Mouse (Mus musculus): ENCODE results near the gene Fgg. TPM values are rescaled to one million over a fixed set of nuclear protein-coding genes. Genes with fewer than 3 reads are reported as not detected.

The Fgg gene
- polyA plus RNA-seq, 1 experiment from 2014 or later = not detected

DNA sequence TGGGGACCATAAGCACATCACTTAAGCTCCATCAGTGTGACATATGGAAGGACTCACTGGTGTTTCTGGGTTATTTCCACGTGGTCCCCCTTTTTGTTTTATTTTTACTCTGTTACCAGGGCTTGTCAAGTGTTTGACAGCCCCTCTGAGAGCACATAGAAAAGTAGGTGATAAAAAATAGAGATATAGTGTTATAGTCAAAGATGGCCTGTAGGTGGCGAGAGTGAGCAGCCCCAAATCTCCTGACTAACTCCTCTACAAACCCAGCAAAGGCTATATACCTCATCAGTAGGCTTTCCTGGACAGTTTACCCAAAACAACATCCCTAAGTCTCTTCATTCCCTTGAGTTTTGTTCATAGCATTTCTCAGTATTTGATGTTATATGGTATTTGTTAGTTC is 5.3 kb upstream of the Fgg start:
- in situ Hi-C loops (cut with MboI; ENCODE audit: low pct_unique_long_range_greater_than_20kb) = loop anchor here (5.0 kb wide), 1 partner anchor 50 kb away; no protein-coding TSS in a partner anchor
- peaks cover 40% of the 10 kb centered on the region for H3K27me3 ChIP-seq
- peak; percentile 83 for TF ChIP-seq CTCF (IDR thresholded peaks at IDR 0.05)
- DNase-seq (ENCODE audit: low read depth, low spot score) (no peak), ATAC-seq (peak; percentile 50)
- ChIA-PET POLR2A (no interaction called here), CTCF (interaction anchor here (0.6 to 1.8 kb wide), 5 partner anchors 8 to 52 kb away, joined by 3 to 7 read pairs (median 3); no protein-coding TSS in a partner anchor)

DNA sequence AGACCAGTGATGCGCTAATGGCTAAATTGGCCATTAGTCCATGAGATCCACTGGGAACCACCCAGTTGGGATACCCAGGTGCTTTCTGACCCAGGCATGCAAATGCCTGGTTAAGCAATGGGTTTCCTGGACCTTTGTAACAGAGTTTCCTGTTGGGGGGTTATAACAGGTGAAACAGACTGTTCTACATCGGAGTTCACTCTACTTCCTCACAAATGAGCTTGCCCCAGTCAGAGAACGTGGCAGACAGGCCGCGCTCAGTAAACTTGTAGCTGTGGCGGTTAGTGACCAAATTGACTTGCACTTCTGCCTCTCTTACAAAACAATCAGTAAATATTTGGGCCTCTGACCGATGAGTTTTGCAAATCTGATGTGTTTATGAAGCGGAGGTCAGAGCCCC is 4.5 kb upstream of the Fgg start:
- ATAC-seq (no peak), DNase-seq (ENCODE audit: low read depth, low spot score) (no peak)
- peaks cover 40% of the 10 kb centered on the region for H3K27me3 ChIP-seq
- CTCF ChIA-PET = interaction anchor here (0.9 kb wide), 1 partner anchor 51 kb away, joined by 5 read pairs; no protein-coding TSS in a partner anchor
- in situ Hi-C loops (cut with MboI; ENCODE audit: low pct_unique_long_range_greater_than_20kb) = loop anchor here (5.0 kb wide), 1 partner anchor 49 kb away; no protein-coding TSS in a partner anchor
- TF ChIP-seq CTCF (IDR thresholded peaks at IDR 0.05) = no peak
- POLR2A ChIA-PET = no interaction called here

DNA sequence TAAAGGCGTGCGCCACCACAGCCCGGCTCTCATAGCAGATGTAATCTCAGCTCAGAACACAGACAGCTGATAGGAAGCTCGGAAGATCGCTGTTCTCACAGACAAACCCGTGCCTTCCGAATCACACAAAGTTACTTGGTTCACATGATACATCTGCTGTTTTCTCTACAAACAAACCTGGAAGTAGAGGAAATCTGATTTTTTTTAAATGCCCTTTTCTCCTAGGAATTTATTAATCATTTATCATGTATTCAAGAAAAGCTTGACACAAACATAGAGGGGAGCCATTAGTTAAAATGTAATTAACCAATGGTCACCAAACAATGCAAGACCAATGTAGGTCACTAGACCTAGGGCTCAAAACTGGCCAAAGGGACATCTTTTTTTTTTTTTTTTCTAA is 2.7 kb upstream of the Fgg start:
- ChIA-PET CTCF (no interaction called here), POLR2A (no interaction called here)
- in situ Hi-C loops (cut with MboI; ENCODE audit: low pct_unique_long_range_greater_than_20kb) = loop anchor here (5.0 kb wide), 1 partner anchor 48 kb away; no protein-coding TSS in a partner anchor
- peaks cover 49% of the 10 kb centered on the region for H3K27me3 ChIP-seq
- TF ChIP-seq CTCF (IDR thresholded peaks at IDR 0.05) = no peak
- ATAC-seq = no peak
- DNase-seq (ENCODE audit: low read depth, low spot score) = no peak

DNA sequence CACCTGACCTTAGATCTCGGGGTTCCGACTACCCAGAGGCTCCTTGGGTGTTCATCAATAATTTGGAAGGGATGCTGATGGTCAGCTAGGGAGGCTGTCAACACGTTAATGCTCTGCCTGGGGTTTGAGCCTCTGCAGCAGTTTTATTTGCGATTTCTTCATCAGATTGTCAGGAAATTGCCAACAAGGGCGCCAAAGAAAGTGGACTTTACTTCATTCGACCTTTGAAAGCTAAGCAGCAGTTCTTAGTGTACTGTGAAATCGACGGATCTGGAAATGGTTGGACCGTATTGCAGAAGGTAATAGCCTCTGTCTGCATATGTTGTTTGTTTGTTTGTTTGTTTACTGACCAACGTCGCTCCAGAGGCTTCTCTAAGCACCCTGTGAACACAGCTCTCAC is 2.8 kb downstream of the Fgg start:
- ChIA-PET CTCF (interaction anchor here (1.3 to 2.0 kb wide), 4 partner anchors 9 to 266 kb away, joined by 3 to 7 read pairs (median 4); no protein-coding TSS in a partner anchor), POLR2A (no interaction called here)
- in situ Hi-C loops (cut with MboI; ENCODE audit: low pct_unique_long_range_greater_than_20kb) = no loop called here
- peaks cover 78% of the 10 kb centered on the region for H3K27me3 ChIP-seq
- DNase-seq (ENCODE audit: low read depth, low spot score) (no peak), ATAC-seq (no peak)
- TF ChIP-seq CTCF (IDR thresholded peaks at IDR 0.05) = no peak

DNA sequence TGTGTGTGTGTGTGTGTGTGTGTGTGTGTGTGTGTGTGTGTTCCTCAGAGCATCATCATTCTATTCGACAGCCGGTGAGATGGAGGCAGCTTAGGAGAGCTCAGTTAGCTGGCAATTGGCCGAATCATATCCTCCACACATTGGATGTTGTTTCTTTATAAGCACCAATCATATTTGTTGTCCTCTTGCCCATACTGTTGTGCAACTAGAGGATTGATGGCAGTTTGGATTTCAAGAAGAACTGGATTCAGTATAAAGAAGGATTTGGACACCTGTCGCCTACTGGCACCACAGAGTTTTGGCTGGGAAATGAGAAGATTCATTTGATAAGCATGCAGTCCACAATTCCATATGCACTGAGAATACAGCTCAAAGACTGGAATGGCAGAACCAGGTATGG is 3.6 kb downstream of the Fgg start:
- H3K27me3 ChIP-seq = peaks cover 76% of the 10 kb centered on the region
- ATAC-seq = no peak
- in situ Hi-C loops (cut with MboI; ENCODE audit: low pct_unique_long_range_greater_than_20kb) = no loop called here
- CTCF ChIA-PET = interaction anchor here (1.3 to 2.0 kb wide), 4 partner anchors 10 to 265 kb away, joined by 3 to 7 read pairs (median 4); no protein-coding TSS in a partner anchor
- TF ChIP-seq CTCF (IDR thresholded peaks at IDR 0.05) = no peak
- no peak for DNase-seq (ENCODE audit: low read depth, low spot score)
- POLR2A ChIA-PET = no interaction called here

DNA sequence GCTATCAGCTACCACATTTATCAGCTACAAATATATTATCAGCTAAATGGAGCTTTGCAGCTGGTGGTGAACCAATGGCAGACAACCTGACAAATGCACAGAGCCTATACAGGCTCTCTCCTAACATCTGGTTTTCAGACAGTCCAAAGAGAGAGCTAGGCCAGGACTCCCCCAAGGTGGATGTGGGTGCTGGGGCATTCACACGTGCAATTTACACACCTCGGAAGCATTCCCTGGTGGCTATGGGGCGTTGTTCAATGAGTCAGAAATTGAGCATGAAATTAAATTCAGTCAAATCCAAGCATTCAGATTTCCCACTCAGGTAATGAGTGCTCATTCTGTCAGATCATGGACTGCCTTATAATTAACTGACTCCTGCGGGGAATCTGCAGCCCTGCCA is 4.0 kb downstream of the Fgg start:
- in situ Hi-C loops (cut with MboI; ENCODE audit: low pct_unique_long_range_greater_than_20kb) = no loop called here
- DNase-seq (ENCODE audit: low read depth, low spot score) (no peak), ATAC-seq (no peak)
- ChIA-PET CTCF (interaction anchor here (1.3 to 2.0 kb wide), 3 partner anchors 11 to 265 kb away, joined by 3 to 5 read pairs (median 3); no protein-coding TSS in a partner anchor), POLR2A (no interaction called here)
- TF ChIP-seq CTCF (IDR thresholded peaks at IDR 0.05) = no peak
- H3K27me3 ChIP-seq = peaks cover 71% of the 10 kb centered on the region

DNA sequence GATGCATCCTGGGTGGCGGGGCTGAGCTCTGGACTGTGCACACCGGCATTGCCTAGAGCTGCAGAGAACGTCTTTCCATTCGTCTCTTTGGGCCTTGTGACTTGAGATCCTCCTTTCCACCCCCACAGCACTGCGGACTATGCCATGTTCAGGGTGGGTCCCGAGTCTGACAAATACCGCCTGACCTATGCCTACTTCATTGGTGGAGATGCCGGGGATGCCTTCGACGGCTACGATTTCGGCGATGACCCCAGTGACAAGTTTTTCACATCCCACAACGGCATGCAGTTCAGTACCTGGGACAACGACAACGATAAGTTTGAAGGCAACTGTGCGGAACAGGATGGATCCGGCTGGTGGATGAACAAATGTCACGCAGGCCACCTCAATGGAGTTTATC is 5.1 kb downstream of the Fgg start:
- peaks cover 67% of the 10 kb centered on the region for H3K27me3 ChIP-seq
- DNase-seq (ENCODE audit: low read depth, low spot score) (no peak), ATAC-seq (no peak)
- TF ChIP-seq CTCF (IDR thresholded peaks at IDR 0.05) = no peak
- in situ Hi-C loops (cut with MboI; ENCODE audit: low pct_unique_long_range_greater_than_20kb) = no loop called here
- POLR2A ChIA-PET = no interaction called here
- CTCF ChIA-PET = interaction anchor here (0.9 kb wide), 1 partner anchor 11 kb away, joined by 3 read pairs; no protein-coding TSS in a partner anchor

DNA sequence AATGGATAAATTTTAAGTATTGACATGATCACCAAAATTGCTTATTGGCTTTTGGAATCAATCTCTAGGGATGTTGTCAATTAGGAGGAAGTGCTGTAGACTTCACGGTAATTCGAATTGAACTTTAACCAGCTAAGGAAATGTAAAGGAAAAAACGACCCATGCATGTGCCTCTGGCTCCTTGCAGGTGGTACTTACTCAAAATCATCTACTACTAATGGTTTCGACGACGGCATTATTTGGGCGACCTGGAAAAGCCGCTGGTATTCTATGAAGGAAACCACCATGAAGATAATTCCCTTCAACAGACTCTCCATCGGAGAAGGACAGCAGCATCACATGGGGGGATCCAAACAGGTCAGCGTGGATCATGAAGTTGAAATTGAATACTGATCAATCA is 6.4 kb downstream of the Fgg start:
- in situ Hi-C loops (cut with MboI; ENCODE audit: low pct_unique_long_range_greater_than_20kb) = no loop called here
- ATAC-seq (no peak), DNase-seq (ENCODE audit: low read depth, low spot score) (no peak)
- no peak for TF ChIP-seq CTCF (IDR thresholded peaks at IDR 0.05)
- ChIA-PET CTCF (no interaction called here), POLR2A (no interaction called here)
- H3K27me3 ChIP-seq = peaks cover 61% of the 10 kb centered on the region

DNA sequence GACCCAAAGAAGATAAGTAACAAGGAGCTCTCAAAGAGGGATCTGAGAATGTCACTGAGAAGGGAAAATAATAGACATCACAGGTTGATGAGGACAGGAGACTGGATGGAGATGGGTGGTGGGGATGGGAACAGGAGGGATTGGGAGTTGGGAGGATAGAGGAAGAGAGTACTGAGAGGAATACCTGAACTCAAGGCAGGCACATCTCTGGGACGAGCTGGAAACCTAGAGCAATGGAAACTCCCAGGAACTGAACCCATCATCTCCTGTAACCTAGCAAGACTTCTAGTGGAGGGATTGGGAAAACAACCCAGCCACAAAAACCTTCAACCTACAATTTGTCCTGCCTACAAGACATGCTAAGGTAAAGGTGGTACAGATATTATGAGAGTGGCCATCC is 8.7 kb downstream of the Fgg start:
- H3K27me3 ChIP-seq = peaks cover 71% of the 10 kb centered on the region
- DNase-seq (ENCODE audit: low read depth, low spot score) = no peak
- ChIA-PET CTCF (interaction anchor here (0.9 to 1.3 kb wide), 5 partner anchors 9 to 38 kb away, joined by 3 to 5 read pairs (median 4); partner anchors contain the start of gene Fga), POLR2A (no interaction called here)
- no peak for ATAC-seq
- TF ChIP-seq CTCF (IDR thresholded peaks at IDR 0.05) = no peak
- in situ Hi-C loops (cut with MboI; ENCODE audit: low pct_unique_long_range_greater_than_20kb) = no loop called here

DNA sequence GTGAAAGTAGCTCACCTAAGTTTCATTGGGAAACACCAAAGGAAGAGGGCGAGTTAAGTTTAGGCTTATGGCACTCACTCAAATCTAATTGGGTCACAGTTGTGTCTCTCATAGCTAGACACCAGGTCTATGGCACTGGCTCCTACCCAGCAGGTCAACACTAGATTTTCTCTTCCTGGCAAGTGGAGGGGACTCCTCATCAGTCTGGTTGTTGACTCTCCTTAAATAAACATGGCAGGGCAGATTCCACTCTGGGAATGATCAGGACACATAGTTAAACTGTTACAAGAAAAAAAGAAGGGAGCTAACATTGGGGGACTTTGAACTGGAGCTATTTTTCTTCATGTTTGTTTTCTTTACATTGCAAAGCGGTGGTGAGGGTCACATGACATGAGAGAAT is 12.9 kb downstream of the Fgg start:
- ChIA-PET CTCF (interaction anchor here (1.2 to 2.2 kb wide), 5 partner anchors 14 to 33 kb away, joined by 3 to 7 read pairs (median 4); partner anchors contain the start of gene Fgg), POLR2A (no interaction called here)
- in situ Hi-C loops (cut with MboI; ENCODE audit: low pct_unique_long_range_greater_than_20kb) = no loop called here
- peaks cover 61% of the 10 kb centered on the region for H3K27me3 ChIP-seq
- no peak for DNase-seq (ENCODE audit: low read depth, low spot score)
- ATAC-seq = no peak
- no peak for TF ChIP-seq CTCF (IDR thresholded peaks at IDR 0.05)

DNA sequence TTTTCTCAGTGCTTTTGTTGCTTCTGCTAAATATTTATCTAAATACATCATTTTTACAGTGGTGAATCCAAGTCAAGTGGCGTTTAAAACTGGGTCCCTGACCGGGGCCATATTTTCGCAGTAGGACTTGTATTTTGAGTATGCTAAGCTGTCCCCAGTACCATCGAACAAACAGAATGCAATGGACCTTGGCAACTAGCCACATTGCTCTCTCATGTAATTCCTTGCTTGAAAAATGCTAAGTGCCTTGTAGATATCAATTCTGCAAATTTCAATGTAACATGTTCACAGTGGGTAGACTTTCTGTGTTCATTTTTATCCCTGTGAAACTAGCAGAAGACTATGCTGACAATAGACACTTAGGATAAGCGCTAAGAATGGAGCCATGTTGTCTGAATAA is 13.7 kb downstream of the Fgg start:
- peaks cover 60% of the 10 kb centered on the region for H3K27me3 ChIP-seq
- in situ Hi-C loops (cut with MboI; ENCODE audit: low pct_unique_long_range_greater_than_20kb) = no loop called here
- ChIA-PET POLR2A (no interaction called here), CTCF (interaction anchor here (1.8 to 2.2 kb wide), 2 partner anchors 22 to 33 kb away, joined by 7 read pairs; no protein-coding TSS in a partner anchor)
- ATAC-seq = no peak
- no peak for DNase-seq (ENCODE audit: low read depth, low spot score)
- no peak for TF ChIP-seq CTCF (IDR thresholded peaks at IDR 0.05)

All from Patski (cell line).